Mouse (Mus musculus) kidney, embryonic 16.5 days (tissue): ENCODE measurements at regions not wholly inside any gene's neighbourhood (a gene's known extent, or its start where the extent isn't known, plus 50 kb on each side); places are given as distances from the start of the nearest gene placed in this dataset.

Experiments
- ATAC-seq: fragments of 200-750 bp; cut with Nextera tagmentation; 2 replicates; pipeline ENCODE4 v1.8.0; 2017; ENCODE audit warnings: moderate TSS enrichment; ENCODE audit not compliant: low FRiP score, low TSS enrichment
- H3K27ac ChIP-seq: fragments of 300-500 bp; sonication (generic); 2 replicates; pipeline ENCODE4 v1.5.1; 2014; ENCODE audit warnings: low read length
- H3K27me3 ChIP-seq: fragments of 300-500 bp; sonication (generic); 2 replicates; pipeline ENCODE4 v1.6.1; 2014; ENCODE audit warnings: low read length, control low read depth, mixed read lengths; ENCODE audit not compliant: insufficient read depth
- H3K36me3 ChIP-seq: fragments of 300-500 bp; sonication (generic); 2 replicates; pipeline ENCODE4 v1.6.1; 2014; ENCODE audit warnings: low read length, control low read depth, mixed read lengths; ENCODE audit not compliant: insufficient read depth
- H3K4me1 ChIP-seq: fragments of 300-500 bp; sonication (generic); 2 replicates; pipeline ENCODE4 v1.6.1; 2014; ENCODE audit warnings: low read length, control low read depth, mixed read lengths; ENCODE audit not compliant: insufficient read depth
- H3K4me2 ChIP-seq: fragments of 300-500 bp; sonication (generic); replicated peaks from 2 replicates; pipeline ENCODE4 v1.6.1; 2014; ENCODE audit warnings: low read depth, low read length
- H3K4me3 ChIP-seq: fragments of 300-500 bp; sonication (generic); 2 replicates; pipeline ENCODE4 v1.5.1; 2014; ENCODE audit warnings: mild to moderate bottlenecking, low read length
- H3K9ac ChIP-seq: fragments of 300-500 bp; sonication (generic); replicated peaks from 2 replicates; pipeline ENCODE4 v1.6.1; 2014; ENCODE audit warnings: low read length
- H3K9me3 ChIP-seq: fragments of 300-500 bp; sonication (generic); 2 replicates; pipeline ENCODE4 v1.6.1; 2016; ENCODE audit warnings: low read length, control low read depth
- WGBS: fragments of 180-500 bp; shearing (Covaris S2); extraction: QIAGEN DNeasy Blood & Tissue Kit; methylation state at CpG from one replicate; pipeline ENCODE4 v1.1.7; 2014; 5-methylcytosine and 5-hydroxymethylcytosine counted together

DNA sequence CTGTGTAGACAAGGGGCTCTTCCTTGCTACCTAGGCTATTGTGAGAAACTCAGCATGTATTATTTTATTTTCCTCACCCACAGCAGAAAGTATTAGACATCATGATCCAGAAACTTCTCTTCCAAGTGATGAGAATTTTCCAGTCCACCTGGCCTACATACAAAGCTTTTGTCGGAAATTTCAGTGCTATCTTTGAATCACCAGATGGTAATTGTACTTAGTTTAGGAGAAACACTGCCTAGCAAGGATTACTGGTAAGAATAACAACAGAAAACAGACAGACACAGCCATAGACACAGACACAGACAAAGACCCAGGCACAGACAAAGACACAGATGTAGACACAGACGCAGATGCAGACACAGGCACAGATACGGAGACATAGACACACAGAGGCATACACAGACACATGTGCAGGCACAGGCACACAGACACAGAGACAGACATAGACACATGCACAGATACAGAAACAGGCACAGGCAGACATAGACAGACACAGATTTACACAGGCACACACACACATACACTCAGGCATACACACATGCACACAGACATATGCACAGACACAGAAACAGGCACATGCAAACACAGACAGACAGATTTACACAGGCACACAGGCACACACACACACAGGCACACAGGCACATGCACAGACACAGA is 76.7 kb upstream of the Ndufb6 start:
- H3K4me1 ChIP-seq, result no peaks in the 10 kb centered on the region
- no peak overlapping the region for H3K27ac ChIP-seq
- H3K9ac ChIP-seq, result no peak overlapping the region
- H3K36me3 ChIP-seq, result no peaks in the 10 kb centered on the region
- H3K4me3 ChIP-seq, result no peak overlapping the region
- H3K9me3 ChIP-seq, result no peaks in the 10 kb centered on the region
- H3K4me2 ChIP-seq, result no peak overlapping the region
- WGBS, result 85% methylated on average over 3 of the region's 3 CpGs
- H3K27me3 ChIP-seq, result no peaks in the 10 kb centered on the region
- no peak for ATAC-seq

GRCm38 (mm10) chr4:40354456-40354855 is 75.2 kb upstream of the Ndufb6 start:
- H3K9me3 ChIP-seq, result no peaks in the 10 kb centered on the region
- no peaks in the 10 kb centered on the region for H3K4me1 ChIP-seq
- no peak for ATAC-seq
- H3K27me3 ChIP-seq, result no peaks in the 10 kb centered on the region
- H3K9ac ChIP-seq, result no peak overlapping the region
- no peak overlapping the region for H3K4me3 ChIP-seq
- no peak overlapping the region for H3K27ac ChIP-seq
- H3K4me2 ChIP-seq, result no peak overlapping the region
- 74% methylated on average over 3 of the region's 3 CpGs for WGBS
- no peaks in the 10 kb centered on the region for H3K36me3 ChIP-seq

- no peak for ATAC-seq
- Histone ChIP-seq H3K27ac (no peak overlapping the region), H3K27me3 (no peaks in the 10 kb centered on the region), H3K36me3 (no peaks in the 10 kb centered on the region), H3K4me1 (no peaks in the 10 kb centered on the region), H3K4me3 (no peak overlapping the region), H3K9ac (no peak overlapping the region), H3K4me2 (no peak overlapping the region), H3K9me3 (no peaks in the 10 kb centered on the region)
- whole genome bisulfite sequencing, result 70% methylated on average over 7 of the region's 7 CpGs
Measured at GRCm38 (mm10) chr4:40351648-40352047, 72.4 kb upstream of the Ndufb6 start.

GRCm38 (mm10) chr4:40351090-40351489 is 71.9 kb upstream of the Ndufb6 start:
- no peak overlapping the region for H3K9ac ChIP-seq
- no peaks in the 10 kb centered on the region for H3K27me3 ChIP-seq
- H3K27ac ChIP-seq, result no peak overlapping the region
- no peaks in the 10 kb centered on the region for H3K36me3 ChIP-seq
- ATAC-seq, result no peak
- H3K4me2 ChIP-seq, result no peak overlapping the region
- H3K9me3 ChIP-seq, result no peaks in the 10 kb centered on the region
- H3K4me1 ChIP-seq, result no peaks in the 10 kb centered on the region
- 74% methylated on average over 4 of the region's 4 CpGs for WGBS
- H3K4me3 ChIP-seq, result no peak overlapping the region

DNA sequence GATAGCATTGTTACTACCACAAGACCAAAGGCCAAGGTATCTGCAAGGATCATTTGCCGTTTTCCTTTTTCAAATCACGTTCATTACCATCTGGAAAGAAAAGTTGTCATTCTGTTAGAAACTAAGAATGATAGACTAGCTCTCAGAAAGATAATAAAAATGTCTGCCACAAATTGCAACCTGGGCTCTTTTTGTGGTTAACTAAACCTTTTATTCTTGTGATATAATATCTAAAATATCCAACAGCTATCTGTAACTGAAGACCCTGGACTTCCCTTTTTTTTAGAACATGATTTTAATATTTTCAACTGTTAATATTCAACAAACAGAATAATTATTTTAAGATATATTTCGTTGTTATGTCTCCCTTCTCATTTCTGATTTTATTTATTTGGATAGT is 66.6 kb upstream of the Ndufb6 start:
- no peak for ATAC-seq
- H3K9me3 ChIP-seq, result no peaks in the 10 kb centered on the region
- H3K4me1 ChIP-seq, result no peaks in the 10 kb centered on the region
- 47% methylated on average over 3 of the region's 3 CpGs for WGBS
- no peaks in the 10 kb centered on the region for H3K27me3 ChIP-seq
- H3K4me2 ChIP-seq, result no peak overlapping the region
- no peaks in the 10 kb centered on the region for H3K36me3 ChIP-seq
- no peak overlapping the region for H3K4me3 ChIP-seq
- H3K9ac ChIP-seq, result no peak overlapping the region
- no peak overlapping the region for H3K27ac ChIP-seq

DNA sequence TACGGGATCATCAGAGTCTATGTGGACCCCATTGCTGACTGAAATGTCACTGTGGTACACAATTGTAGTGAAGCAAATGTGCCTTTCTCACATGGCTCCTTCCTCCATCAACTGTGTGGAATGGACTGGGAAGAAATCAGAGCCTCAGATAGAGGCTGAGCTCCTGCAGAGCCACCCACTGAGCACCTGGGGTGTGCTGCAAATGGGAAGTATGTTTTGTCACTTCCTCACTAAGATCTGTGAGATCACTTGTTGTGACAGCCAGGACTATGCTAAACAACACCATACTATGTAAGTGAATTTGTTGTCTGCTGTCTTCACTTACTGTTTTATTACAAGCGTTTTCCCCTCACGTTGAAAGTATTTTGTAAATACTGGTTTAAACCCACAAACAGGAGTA is 63.0 kb upstream of the Ndufb6 start:
- no peak for ATAC-seq
- Histone ChIP-seq H3K27me3 (no peaks in the 10 kb centered on the region), H3K4me1 (no peaks in the 10 kb centered on the region), H3K4me2 (no peak overlapping the region), H3K4me3 (no peak overlapping the region), H3K36me3 (no peaks in the 10 kb centered on the region), H3K9ac (no peak overlapping the region), H3K27ac (no peak overlapping the region), H3K9me3 (no peaks in the 10 kb centered on the region)
- WGBS, result 79% methylated on average over 3 of the region's 3 CpGs

DNA sequence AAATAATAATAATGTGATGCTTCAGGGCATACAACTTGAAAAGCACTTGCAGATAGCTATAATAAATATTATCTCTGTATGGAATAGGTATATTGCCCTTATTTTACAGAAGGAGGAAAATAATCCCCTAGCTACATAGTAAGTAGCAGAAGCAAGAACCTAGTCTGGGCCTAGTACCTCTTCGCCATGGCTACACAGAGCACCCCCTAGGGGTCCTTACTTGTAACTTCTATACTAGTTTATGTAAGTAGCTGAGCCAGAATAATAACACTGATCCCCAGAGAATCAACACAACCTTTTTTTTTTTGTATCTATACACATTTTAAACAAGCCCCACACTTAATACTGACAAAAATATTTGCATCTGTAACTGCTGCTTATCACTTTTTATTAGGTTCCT is 55.6 kb upstream of the Ndufb6 start:
- WGBS, result 52% methylated on average over 1 of the region's 1 CpGs
- no peak for ATAC-seq
- Histone ChIP-seq H3K4me2 (no peak overlapping the region), H3K27ac (no peak overlapping the region), H3K36me3 (no peaks in the 10 kb centered on the region), H3K9me3 (no peaks in the 10 kb centered on the region), H3K4me3 (no peak overlapping the region), H3K9ac (no peak overlapping the region), H3K4me1 (no peaks in the 10 kb centered on the region), H3K27me3 (no peaks in the 10 kb centered on the region)

DNA sequence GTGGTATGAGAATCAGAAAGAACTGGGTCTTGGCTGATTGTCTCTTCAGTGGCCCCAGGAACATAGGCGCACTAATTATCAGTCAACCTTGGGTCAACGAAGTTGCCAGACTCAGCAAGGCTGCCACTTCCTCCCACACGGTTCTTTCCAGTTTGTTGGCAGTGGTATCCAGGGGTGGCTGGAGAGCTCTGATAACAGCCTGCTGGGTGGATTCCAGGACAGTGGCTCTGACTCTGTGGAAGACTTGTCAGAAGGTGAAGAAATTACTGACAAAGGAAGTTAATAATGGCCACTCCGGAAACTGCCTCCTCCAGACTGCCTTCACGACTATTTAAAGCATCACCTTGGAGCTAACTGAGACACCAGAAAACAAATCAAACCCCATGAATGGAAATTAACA is 50.5 kb upstream of the Ndufb6 start:
- H3K4me1 ChIP-seq, result no peaks in the 10 kb centered on the region
- WGBS, result 47% methylated on average over 5 of the region's 5 CpGs
- no peaks in the 10 kb centered on the region for H3K9me3 ChIP-seq
- H3K9ac ChIP-seq, result no peak overlapping the region
- H3K27ac ChIP-seq, result no peak overlapping the region
- H3K36me3 ChIP-seq, result no peaks in the 10 kb centered on the region
- no peaks in the 10 kb centered on the region for H3K27me3 ChIP-seq
- no peak overlapping the region for H3K4me3 ChIP-seq
- H3K4me2 ChIP-seq, result no peak overlapping the region
- no peak for ATAC-seq
